Mouse (Mus musculus) testis, adult 2 months (tissue): ENCODE measurements at regions not wholly inside any gene's neighbourhood (a gene's known extent, or its start where the extent isn't known, plus 50 kb on each side); places are given as distances from the start of the nearest gene placed in this dataset.

Experiments
- CTCF ChIP-seq: fragments of 200-500 bp; IDR thresholded peaks from 2 replicates; pipeline ENCODE4 v1.5.1; 2012; ENCODE audit warnings: low read depth, mild to moderate bottlenecking, inconsistent platforms, low read length, moderate library complexity; ENCODE audit not compliant: control insufficient read depth, insufficient read depth, insufficient replicate concordance
- POLR2A ChIP-seq: fragments of 200-500 bp; IDR thresholded peaks from 2 replicates; pipeline ENCODE4 v1.6.1; 2012; ENCODE audit warnings: low read depth, mild to moderate bottlenecking, inconsistent platforms, low read length, moderate library complexity; ENCODE audit not compliant: control insufficient read depth

DNA sequence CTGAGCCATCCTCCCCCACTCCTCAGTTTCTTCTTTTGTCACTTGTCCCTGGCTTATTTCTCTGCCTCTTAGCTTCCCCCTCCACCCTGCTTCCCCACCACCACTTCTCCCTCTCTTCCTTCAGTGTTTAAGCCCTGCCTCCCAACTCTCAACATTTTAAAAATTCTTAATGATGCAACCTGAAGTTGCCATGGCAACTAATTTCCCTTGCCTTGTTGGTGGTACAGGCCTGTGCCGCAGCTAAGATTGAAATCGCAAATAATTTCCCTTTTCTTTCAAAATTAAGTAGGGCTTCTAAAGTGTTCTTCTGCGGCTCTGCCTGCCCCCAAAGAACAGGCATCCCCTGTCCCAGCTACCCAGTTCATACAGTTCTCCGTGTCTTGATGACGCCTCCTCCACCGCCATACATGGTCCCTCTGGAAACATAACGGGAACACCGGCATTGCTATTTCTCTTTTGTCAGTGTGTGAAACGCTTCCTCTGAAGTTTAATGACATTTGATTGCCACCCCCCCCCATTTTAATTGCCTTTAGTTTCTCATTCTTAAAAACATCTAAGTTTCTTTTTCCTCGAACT lies 92.6 kb upstream of the Vrk1 start:
- TF ChIP-seq CTCF (no peak), POLR2A (no peak)
